Mouse (Mus musculus): Measurements from ENCODE around the gene Mettl22.

- TF ChIP-seq POLR2A (IDR thresholded peaks at IDR 0.05; ENCODE audit: insufficient read depth, low read length), result no peak
- TF ChIP-seq CTCF (IDR thresholded peaks at IDR 0.05; ENCODE audit: low read depth, low read length), result no peak
- TF ChIP-seq EP300 (IDR thresholded peaks at IDR 0.05; ENCODE audit: insufficient read depth, low read depth, low read length), result no peak
Measured at GRCm38 (mm10) chr16:8423626-8424114, 46.9 kb upstream of the Mettl22 start.
